Comparison of ENCODE assay signal across 28 mouse cellular contexts in the genomic region with DNA sequence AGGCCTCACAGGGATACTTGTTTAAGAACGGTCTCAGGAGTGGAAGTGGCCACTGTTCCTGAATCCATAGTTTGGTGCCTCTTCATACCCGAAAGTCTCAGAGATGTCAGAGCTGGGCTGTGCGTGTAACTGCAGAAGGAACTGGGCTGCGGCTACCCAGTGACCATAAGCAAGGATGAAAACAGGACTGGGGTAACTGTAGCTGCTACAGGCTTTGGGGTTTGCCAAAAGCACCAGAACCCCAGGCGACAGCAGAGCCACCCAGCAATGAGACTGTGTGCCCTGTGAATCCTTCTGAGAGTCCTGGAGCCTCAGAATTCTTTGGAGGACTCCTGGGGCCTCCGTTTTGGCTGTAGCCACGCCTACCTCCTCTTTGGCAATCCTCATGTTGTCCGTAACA. TPM values are rescaled to one million over a fixed set of nuclear protein-coding genes. Genes with fewer than 3 reads are reported as not detected.
DNase-seq lines count a peak whose midpoint lies in the region; ATAC-seq lines count a peak whose summit lies in the region.
"Had no signal": no experiment of that assay in that cellular context is flagged by ENCODE, and none has a peak within 500 bp of the region (broad histone marks: within the 10 kb centered on the region; RNA-seq: fewer than 3 reads in every experiment).

No protein-coding gene starts in this region.

- H3K9ac ChIP-seq in midbrain, embryonic 11.5 days (ENCODE audit: low read length): no peak overlapping the region
- no peak overlapping the region for H3K9ac ChIP-seq in midbrain, embryonic 16.5 days (ENCODE audit: low read depth, low read length)
- H3K9ac ChIP-seq: embryonic facial prominence, embryonic 13.5 days; embryonic facial prominence, embryonic 15.5 days; forebrain, embryonic 12.5 days; forebrain, embryonic 15.5 days; forebrain, postnatal 0 days had no signal

- 44% methylated on average over 8 of the region's 8 CpGs for WGBS in midbrain, embryonic 11.5 days
- 43% methylated on average over 8 of the region's 8 CpGs for WGBS in midbrain, embryonic 16.5 days

- H3K4me3 ChIP-seq in midbrain, embryonic 11.5 days (ENCODE audit: low read depth, low read length): no peak overlapping the region
- H3K4me3 ChIP-seq in midbrain, embryonic 16.5 days (ENCODE audit: low read depth, low read length): no peak overlapping the region
- H3K4me3 ChIP-seq: embryonic facial prominence, embryonic 13.5 days; embryonic facial prominence, embryonic 15.5 days; erythroblast, embryonic 14.5 days; forebrain, embryonic 12.5 days; forebrain, embryonic 15.5 days had no signal

- ATAC-seq in midbrain, embryonic 11.5 days (ENCODE audit: low FRiP score): no peak
- ATAC-seq in midbrain, embryonic 16.5 days: no peak
- ATAC-seq: activated CD4-positive, CD25-positive, alpha-beta regulatory T cell, adult 4 months; CD4-positive, CD25-positive, alpha-beta regulatory T cell, adult 4 months; forebrain, embryonic 15.5 days; forebrain, postnatal 0 days; Patski had no signal

- intact Hi-C loops in heart, postnatal 14 days (cut with DNase I): no loop called here

- peak; percentile 20 for DNase-seq in adrenal gland, postnatal 14 days
- DNase-seq in adrenal gland, postnatal 10 days: no peak
- DNase-seq in heart, adult 11 months: peak; percentile 84
- no peak for DNase-seq in heart, postnatal 14 days
- peak; percentile 84 for DNase-seq in midbrain, embryonic 11.5 days (ENCODE audit: low spot score, missing footprints)
- DNase-seq: adrenal gland, adult 8-10 months; adrenal gland, postnatal 36 days; B cell, adult 2 months; cerebellum, adult 11-12 months; cerebellum, adult 2 months; cerebellum, adult 9-10 months; cerebellum, postnatal 10 days; cerebellum, postnatal 25 days; forebrain, postnatal 0 days had no signal

- no peaks in the 10 kb centered on the region for H3K36me3 ChIP-seq in midbrain, embryonic 11.5 days (ENCODE audit: control insufficient read depth, insufficient read depth, low read length)
- H3K36me3 ChIP-seq in midbrain, embryonic 16.5 days (ENCODE audit: control insufficient read depth, insufficient read depth, low read length): no peaks in the 10 kb centered on the region
- H3K36me3 ChIP-seq: embryonic facial prominence, embryonic 13.5 days; embryonic facial prominence, embryonic 15.5 days; forebrain, embryonic 12.5 days; forebrain, embryonic 15.5 days; G1E had no signal

- H3K4me1 ChIP-seq in midbrain, embryonic 11.5 days (ENCODE audit: control insufficient read depth, insufficient read depth, low read length): peaks cover 3% of the 10 kb centered on the region; the same call in 1 of the 2 replicates
- H3K4me1 ChIP-seq in midbrain, embryonic 16.5 days (ENCODE audit: control insufficient read depth, insufficient read depth, low read length): no peaks in the 10 kb centered on the region
- H3K4me1 ChIP-seq: forebrain, embryonic 15.5 days had no signal

- no peak overlapping the region for H3K4me2 ChIP-seq in midbrain, embryonic 11.5 days
- no peak overlapping the region for H3K4me2 ChIP-seq in midbrain, embryonic 16.5 days (ENCODE audit: low read length)
- H3K4me2 ChIP-seq: embryonic facial prominence, embryonic 13.5 days; embryonic facial prominence, embryonic 15.5 days; forebrain, embryonic 12.5 days; forebrain, embryonic 15.5 days had no signal

- H3K27me3 ChIP-seq in midbrain, embryonic 11.5 days (ENCODE audit: control insufficient read depth, insufficient read depth, low read length): no peaks in the 10 kb centered on the region
- no peaks in the 10 kb centered on the region for H3K27me3 ChIP-seq in midbrain, embryonic 16.5 days (ENCODE audit: control insufficient read depth, insufficient read depth, low read depth, low read length)
- H3K27me3 ChIP-seq: embryonic facial prominence, embryonic 13.5 days; embryonic facial prominence, embryonic 15.5 days; forebrain, embryonic 12.5 days; forebrain, embryonic 15.5 days; Patski had no signal

- H3K27ac ChIP-seq in midbrain, embryonic 11.5 days (ENCODE audit: low read depth, low read length): no peak overlapping the region
- no peak overlapping the region for H3K27ac ChIP-seq in midbrain, embryonic 16.5 days (ENCODE audit: low read length)
- H3K27ac ChIP-seq: embryonic facial prominence, embryonic 13.5 days; embryonic facial prominence, embryonic 15.5 days; forebrain, embryonic 12.5 days; forebrain, embryonic 15.5 days had no signal

- H3K9me3 ChIP-seq in midbrain, embryonic 11.5 days (ENCODE audit: control insufficient read depth, low read length): no peaks in the 10 kb centered on the region
- no peaks in the 10 kb centered on the region for H3K9me3 ChIP-seq in midbrain, embryonic 16.5 days (replicated peaks; ENCODE audit: control insufficient read depth, low read length, poor library complexity, severe bottlenecking)
- H3K9me3 ChIP-seq: embryonic facial prominence, embryonic 13.5 days; embryonic facial prominence, embryonic 15.5 days; forebrain, embryonic 12.5 days; forebrain, embryonic 15.5 days; G1E had no signal

RNA-seq across cellular contexts. Expression of a gene that starts 13.5 kb away (rescaled TPM):
- 12.2 and 14.6 TPM in 2 replicates for total RNA-seq in adrenal gland, postnatal 14 days (2021)
- 10 to 100 TPM; 12.4 to 16.4 TPM for total RNA-seq in adrenal gland, postnatal 10 days (2021)
- 10 to 100 TPM in 1 of 2 experiments, 1 to 10 TPM in 1; 9.1 to 10.5 TPM for total RNA-seq in heart, postnatal 14 days (2021)
- polyA plus RNA-seq in midbrain, embryonic 11.5 days (2014; fragmentation: Nextera tagmentation; extraction: Ambion mirVana): 2.5 and 2.9 TPM in 2 replicates
- 2.8 and 3.4 TPM in 2 replicates for polyA plus RNA-seq in midbrain, embryonic 16.5 days (2015; fragmentation: Nextera tagmentation; extraction: Ambion mirVana)
- polyA plus RNA-seq: G1E had no signal

RNA-seq across cellular contexts. Expression of a gene that starts 25.7 kb away (rescaled TPM):
- 10.9 and 12.6 TPM in 2 replicates for total RNA-seq in adrenal gland, postnatal 14 days (2021)
- 10 to 100 TPM; 11.4 to 12.4 TPM for total RNA-seq in adrenal gland, postnatal 10 days (2021)
- 1 to 10 TPM; 1.5 to 1.6 TPM for total RNA-seq in heart, postnatal 14 days (2021)
- polyA plus RNA-seq in midbrain, embryonic 11.5 days (2014; fragmentation: Nextera tagmentation; extraction: Ambion mirVana): 0.41 and 0.72 TPM in 2 replicates
- 0.99 and 1.4 TPM in 2 replicates for polyA plus RNA-seq in midbrain, embryonic 16.5 days (2015; fragmentation: Nextera tagmentation; extraction: Ambion mirVana)
- polyA plus RNA-seq: erythroblast, embryonic 14.5 days; G1E had no signal

RNA-seq across cellular contexts. Expression of a gene that starts 35.9 kb away (rescaled TPM):
- not detected in 2 replicates for total RNA-seq in adrenal gland, postnatal 14 days (2021)
- total RNA-seq in adrenal gland, postnatal 10 days (2021): not detected
- total RNA-seq in heart, postnatal 14 days (2021): not detected
- not detected in 2 replicates for polyA plus RNA-seq in midbrain, embryonic 11.5 days (2014; fragmentation: Nextera tagmentation; extraction: Ambion mirVana)
- polyA plus RNA-seq in midbrain, embryonic 16.5 days (2015; fragmentation: Nextera tagmentation; extraction: Ambion mirVana): not detected in 2 replicates
- total RNA-seq: adrenal gland, adult 18-20 months; adrenal gland, adult 8-10 months; adrenal gland, postnatal 36 days; CH12.LX; forebrain, postnatal 0 days; G1E had no signal
- polyA plus RNA-seq: activated CD4-positive, CD25-positive, alpha-beta regulatory T cell, adult 4 months; CD4-positive, CD25-positive, alpha-beta regulatory T cell, adult 4 months; cerebellum, adult 2 months; cortical plate, adult 2 months; embryonic facial prominence, embryonic 11.5 days; embryonic facial prominence, embryonic 13.5 days; embryonic facial prominence, embryonic 15.5 days; erythroblast, embryonic 14.5 days; forebrain, embryonic 12.5 days; forebrain, embryonic 15.5 days; forebrain, postnatal 0 days; G1E; Patski had no signal

Comparison
In these comparisons a context has a peak if more than half of its experiments do, and no peak if none do; other contexts are left out.
1. DNase-seq: peak in adrenal gland, postnatal 14 days (single experiment), heart, adult 11 months (single experiment) and midbrain, embryonic 11.5 days (single experiment); none in adrenal gland, postnatal 10 days (single experiment) and heart, postnatal 14 days (0 of 2).